Mouse (Mus musculus) lung, embryonic 16.5 days (tissue): ENCODE data around the gene Agfg2. TPM values are rescaled to one million over a fixed set of nuclear protein-coding genes. Genes with fewer than 3 reads are reported as not detected.

ENCODE experiments used
- ATAC-seq: fragments of 200-750 bp; cut with Nextera tagmentation; 2 replicates; pipeline ENCODE4 v1.8.0; 2017; ENCODE audit warnings: low read depth, mild to moderate bottlenecking, moderate library complexity
- H3K27ac ChIP-seq: fragments of 300-500 bp; sonication (generic); 2 replicates; pipeline ENCODE4 v1.5.1; 2014; ENCODE audit warnings: mild to moderate bottlenecking, control low read depth, low read length
- H3K27me3 ChIP-seq: fragments of 300-500 bp; sonication (generic); 2 replicates; pipeline ENCODE4 v1.6.1; 2014; ENCODE audit warnings: low read depth, low read length, mixed read lengths; ENCODE audit not compliant: control insufficient read depth, insufficient read depth
- H3K36me3 ChIP-seq: fragments of 300-500 bp; sonication (generic); 2 replicates; pipeline ENCODE4 v1.6.1; 2014; ENCODE audit warnings: low read length; ENCODE audit not compliant: control insufficient read depth, insufficient read depth
- H3K4me1 ChIP-seq: fragments of 300-500 bp; sonication (generic); replicated peaks from 2 replicates; pipeline ENCODE4 v1.6.1; 2014; ENCODE audit warnings: low read length, mixed read lengths; ENCODE audit not compliant: control insufficient read depth, insufficient read depth
- H3K4me2 ChIP-seq: fragments of 300-500 bp; sonication (generic); 2 replicates; pipeline ENCODE4 v1.6.1; 2014; ENCODE audit warnings: low read depth, low read length, control low read depth
- H3K4me3 ChIP-seq: fragments of 300-500 bp; sonication (generic); 2 replicates; pipeline ENCODE4 v1.5.1; 2014; ENCODE audit warnings: mild to moderate bottlenecking, low read length, control low read depth
- H3K9ac ChIP-seq: fragments of 300-500 bp; sonication (generic); 2 replicates; pipeline ENCODE4 v1.6.1; 2014; ENCODE audit warnings: low read length, control low read depth
- H3K9me3 ChIP-seq: fragments of 300-500 bp; sonication (generic); 2 replicates; pipeline ENCODE4 v1.6.1; 2016; ENCODE audit warnings: low read length; ENCODE audit not compliant: control insufficient read depth
- whole genome bisulfite sequencing: fragments of 180-500 bp; shearing (Covaris S2); extraction: QIAGEN DNeasy Blood & Tissue Kit; methylation state at CpG from one replicate; pipeline ENCODE4 v1.1.7; 2014; 5-methylcytosine and 5-hydroxymethylcytosine counted together
- polyA plus RNA-seq: library from polyadenylated mRNA; unstranded; fragments of >200 nt; fragmentation: Nextera tagmentation; extraction: Ambion mirVana; gene quantifications from 2 replicates; pipeline ENCODE4 v1.2.1, GENCODE M21; 2015

Agfg2 gene
- polyA plus RNA-seq, 1 experiment from 2014 or later, result 14.2 TPM

DNA sequence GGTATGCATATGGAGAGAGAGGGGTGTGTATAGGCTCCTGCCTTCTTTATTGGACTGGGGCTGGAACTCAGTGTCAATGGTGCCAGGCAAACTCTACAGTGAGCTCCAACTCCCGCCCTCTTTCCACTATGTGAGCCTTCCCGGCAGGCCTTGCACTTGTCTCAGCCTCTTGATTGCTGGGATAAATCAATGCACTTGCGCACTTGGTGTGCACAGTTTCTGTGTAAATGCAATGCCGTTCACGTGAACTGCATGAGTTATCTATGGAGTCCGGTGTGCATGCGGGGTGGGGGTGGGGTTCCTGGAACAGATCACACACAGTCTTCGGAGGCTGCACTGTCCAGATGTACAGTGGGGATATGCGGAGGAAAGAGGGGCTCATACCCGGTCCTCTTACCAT is 31.2 kb downstream of the Agfg2 start:
- H3K9ac ChIP-seq, result no peak overlapping the region
- H3K9me3 ChIP-seq, result no peaks in the 10 kb centered on the region
- 88% methylated on average over 10 of the region's 10 CpGs for WGBS
- peaks cover 11% of the 10 kb centered on the region for H3K4me1 ChIP-seq
- no peaks in the 10 kb centered on the region; the same call in 1 of the 2 replicates for H3K36me3 ChIP-seq
- no peak for ATAC-seq
- no peak overlapping the region for H3K27ac ChIP-seq
- no peaks in the 10 kb centered on the region for H3K27me3 ChIP-seq
- H3K4me3 ChIP-seq, result no peak overlapping the region
- H3K4me2 ChIP-seq, result no peak overlapping the region

DNA sequence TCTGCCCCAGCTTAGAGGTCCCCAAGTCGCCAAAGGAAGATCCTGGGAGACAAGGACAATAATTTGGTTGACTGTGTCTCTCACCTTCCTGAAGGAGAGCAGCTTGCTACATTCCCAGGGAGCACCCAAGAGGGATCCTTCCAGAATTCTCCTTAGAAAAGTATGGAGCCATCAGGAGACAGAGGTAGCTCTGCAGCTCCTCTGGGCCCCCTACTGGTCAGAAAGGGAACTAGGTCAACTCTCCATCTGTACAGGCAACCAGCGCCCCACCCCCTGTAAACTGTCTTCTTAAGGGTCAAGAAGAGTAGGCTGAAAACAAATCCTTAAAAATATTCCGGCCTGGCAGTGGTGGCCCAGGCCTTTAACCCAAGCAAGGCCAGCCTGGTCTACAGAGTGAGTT is 32.1 kb downstream of the Agfg2 start:
- ATAC-seq, result peak; percentile 61
- Histone ChIP-seq H3K9me3 (no peaks in the 10 kb centered on the region), H3K27ac (no peak overlapping the region), H3K27me3 (no peaks in the 10 kb centered on the region), H3K36me3 (no peaks in the 10 kb centered on the region), H3K4me3 (no peak overlapping the region), H3K4me1 (peaks cover 12% of the 10 kb centered on the region), H3K9ac (no peak overlapping the region), H3K4me2 (no peak overlapping the region)
- 21% methylated on average over 3 of the region's 3 CpGs for WGBS

DNA sequence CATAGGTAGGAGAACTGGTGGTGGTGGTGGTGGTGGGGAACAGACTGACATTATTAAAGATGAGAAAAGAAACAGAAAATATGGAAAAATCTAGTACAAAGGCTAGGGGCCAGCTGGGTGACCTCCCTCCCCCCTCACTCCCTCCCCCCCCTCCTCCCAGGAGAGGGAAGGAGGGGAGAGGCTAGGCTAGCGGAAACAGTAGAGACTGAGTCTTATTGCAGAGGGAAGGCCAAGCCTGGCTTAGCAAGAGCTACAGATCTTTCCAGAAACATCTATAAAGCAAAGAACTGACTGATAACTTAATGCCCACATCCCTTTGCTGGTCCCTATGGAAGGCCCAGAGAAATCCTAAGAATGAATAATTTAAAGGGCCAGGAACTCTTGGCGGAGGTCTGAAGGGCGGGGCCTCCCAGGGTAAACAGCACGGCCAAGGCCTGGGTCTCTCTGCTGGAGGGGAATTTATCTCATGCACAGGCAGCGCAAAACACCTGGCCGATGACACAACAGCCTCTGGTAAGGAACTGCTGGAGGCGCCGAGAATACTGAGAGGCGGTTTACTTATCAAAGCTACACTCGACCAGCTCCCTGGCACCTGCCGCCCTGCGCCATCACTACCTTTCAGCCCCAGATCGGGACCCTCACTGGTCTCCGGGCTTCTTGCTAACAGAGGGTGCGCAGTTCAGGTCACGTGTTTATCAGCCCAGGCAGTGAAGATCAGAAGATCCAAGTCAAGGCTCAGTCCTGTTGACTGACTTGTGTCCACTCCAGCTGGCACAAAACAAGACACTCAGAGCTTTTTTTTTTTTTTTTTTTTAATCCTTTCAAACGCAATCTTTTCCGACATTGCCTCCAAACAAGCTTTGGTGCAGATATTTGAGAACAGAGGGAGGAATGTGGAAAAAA is 34.6 kb downstream of the Agfg2 start:
- H3K4me1 ChIP-seq, result peaks cover 20% of the 10 kb centered on the region
- H3K36me3 ChIP-seq, result no peaks in the 10 kb centered on the region
- peaks cover 14% of the 10 kb centered on the region for H3K27me3 ChIP-seq
- no peak for ATAC-seq
- H3K9me3 ChIP-seq, result no peaks in the 10 kb centered on the region
- peak overlapping the region; percentile 34 for H3K4me2 ChIP-seq
- H3K4me3 ChIP-seq, result no peak overlapping the region
- WGBS, result 10% methylated on average over 17 of the region's 18 CpGs
- H3K9ac ChIP-seq, result no peak overlapping the region
- no peak overlapping the region for H3K27ac ChIP-seq

DNA sequence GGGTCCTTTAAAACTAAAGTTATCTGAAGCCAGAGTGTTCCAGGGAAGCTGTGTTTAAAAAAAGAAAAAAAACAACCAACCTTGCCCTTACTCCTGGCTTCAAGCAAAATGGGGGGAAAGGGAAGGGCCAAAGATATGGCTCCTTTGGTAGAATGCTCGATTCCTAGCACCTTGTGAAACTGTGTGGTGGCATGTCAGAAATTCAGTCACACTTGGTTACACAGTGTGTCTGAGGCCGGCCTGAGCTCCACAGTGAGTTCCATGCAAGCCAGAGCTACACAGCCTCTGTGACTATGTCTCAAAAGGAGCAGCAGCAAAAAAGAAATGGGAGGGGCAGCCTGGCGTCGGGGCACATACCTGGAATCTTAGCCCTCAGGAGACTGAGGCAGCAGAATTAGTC is 35.3 kb downstream of the Agfg2 start:
- Histone ChIP-seq H3K4me2 (no peak overlapping the region), H3K4me1 (peaks cover 20% of the 10 kb centered on the region), H3K9me3 (no peaks in the 10 kb centered on the region), H3K27me3 (peaks cover 19% of the 10 kb centered on the region), H3K27ac (no peak overlapping the region), H3K4me3 (no peak overlapping the region), H3K36me3 (no peaks in the 10 kb centered on the region), H3K9ac (no peak overlapping the region)
- no peak for ATAC-seq
- WGBS, result 25% methylated on average over 4 of the region's 4 CpGs

DNA sequence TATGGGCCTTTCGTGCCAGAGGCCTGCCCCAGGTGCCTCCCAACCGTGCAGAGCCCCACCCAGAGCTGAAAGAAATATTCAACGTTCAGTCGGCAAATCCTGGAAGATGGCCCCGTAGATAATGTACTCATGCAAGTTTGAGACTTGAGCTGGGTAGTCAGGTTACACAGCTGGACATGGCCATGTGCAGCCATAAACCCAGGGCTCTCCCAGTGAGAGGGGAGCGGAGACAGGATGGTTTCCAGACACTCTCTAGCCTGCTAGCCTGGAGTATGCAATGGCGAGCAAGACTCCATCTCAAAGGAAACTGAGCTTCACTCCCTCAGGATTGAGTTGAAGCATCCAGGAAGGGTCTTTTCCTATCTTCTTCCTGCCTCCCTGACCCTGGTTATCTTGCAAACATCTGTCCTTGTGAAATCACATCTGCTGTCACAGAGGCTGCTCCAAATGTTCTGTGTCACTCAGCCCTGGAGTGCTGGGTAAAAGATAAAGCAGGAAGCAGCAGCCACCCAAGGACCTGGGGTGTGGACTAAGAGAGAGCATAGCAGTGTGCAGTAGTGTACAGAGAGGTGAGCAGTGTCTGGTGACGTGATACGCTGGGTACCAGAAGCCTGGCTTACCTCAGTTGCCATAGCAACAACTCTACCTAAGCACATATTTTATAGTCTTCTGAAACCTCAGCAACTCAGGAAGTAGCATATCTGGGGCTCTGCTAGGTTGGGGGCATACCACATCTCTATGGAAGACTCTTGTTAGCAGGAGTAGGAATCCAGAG is 36.5 kb downstream of the Agfg2 start:
- Histone ChIP-seq H3K36me3 (no peaks in the 10 kb centered on the region), H3K9me3 (no peaks in the 10 kb centered on the region), H3K27me3 (peaks cover 23% of the 10 kb centered on the region), H3K4me3 (no peak overlapping the region), H3K4me2 (no peak overlapping the region), H3K9ac (no peak overlapping the region), H3K4me1 (peaks cover 20% of the 10 kb centered on the region), H3K27ac (no peak overlapping the region)
- 43% methylated on average over 9 of the region's 9 CpGs for WGBS
- ATAC-seq, result no peak

DNA sequence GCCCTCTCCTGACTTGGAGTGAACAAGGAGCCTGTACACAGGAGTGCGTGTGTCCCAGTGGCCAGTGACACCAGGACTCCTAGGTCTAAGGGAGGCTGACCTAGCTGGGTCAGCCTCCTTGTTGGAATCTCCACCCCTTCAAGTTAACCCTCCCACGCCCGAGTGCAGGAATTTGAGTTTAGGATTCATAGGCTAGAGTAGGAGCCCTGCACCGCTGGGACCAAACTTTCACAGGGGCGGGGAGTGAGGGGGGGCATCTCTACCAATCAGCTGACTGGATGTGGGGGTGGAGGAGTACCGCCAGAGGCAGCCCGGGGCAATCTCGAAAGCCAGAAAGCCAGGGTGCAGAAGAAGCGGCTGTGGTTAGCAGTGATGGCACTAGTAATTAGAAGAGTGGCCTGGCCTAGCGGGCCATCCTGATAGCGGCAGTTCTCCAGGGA is 38.9 kb downstream of the Agfg2 start, which contains the start of gene Irs3:
Irs3 (minus strand) TSS at position 63 of the 440 bp plus-strand sequence.
- Histone ChIP-seq H3K4me1 (peaks cover 20% of the 10 kb centered on the region), H3K36me3 (peaks cover 14% of the 10 kb centered on the region), H3K4me3 (peak within 1 kb of the TSS; percentile 38), H3K9me3 (no peaks in the 10 kb centered on the region), H3K4me2 (peak within 1 kb of the TSS; percentile 54), H3K9ac (peak within 1 kb of the TSS; percentile 48; the same call in 1 of the 2 replicates), H3K27me3 (peaks cover 23% of the 10 kb centered on the region), H3K27ac (no peak within 1 kb of the TSS)
- 26% methylated on average over 11 of the region's 11 CpGs for WGBS
- ATAC-seq, result no peak

DNA sequence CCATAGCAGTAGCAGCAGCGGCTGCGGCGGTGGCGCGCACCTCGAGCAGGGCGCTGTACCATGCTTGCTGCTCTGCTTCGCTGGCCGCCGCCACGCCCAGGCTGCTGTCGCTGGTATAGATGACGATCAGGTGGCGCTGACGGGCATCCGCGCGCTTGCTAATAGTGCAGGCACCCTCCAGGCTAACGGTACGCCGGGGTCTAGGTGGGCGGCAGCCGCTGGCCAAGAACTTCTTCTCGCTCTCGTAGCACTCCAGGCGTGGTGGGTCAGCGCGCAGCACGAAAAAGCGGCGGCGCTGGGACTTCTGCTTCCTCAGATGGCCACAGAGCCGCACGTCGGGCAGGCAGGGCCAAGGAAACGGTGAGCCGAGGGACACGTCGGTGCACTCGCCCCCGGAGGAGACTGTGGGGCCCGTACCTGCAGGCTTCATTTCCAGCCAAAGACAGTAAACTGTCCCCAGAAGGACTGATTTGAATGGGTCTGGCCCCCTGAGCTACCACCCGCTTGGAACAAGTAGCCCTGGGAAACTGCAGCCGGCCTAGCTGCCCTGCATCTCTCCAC is 39.4 kb downstream of the Agfg2 start:
- Histone ChIP-seq H3K9ac (peak overlapping the region; percentile 48; the same call in 1 of the 2 replicates), H3K27me3 (peaks cover 23% of the 10 kb centered on the region), H3K9me3 (no peaks in the 10 kb centered on the region), H3K4me1 (peaks cover 17% of the 10 kb centered on the region), H3K36me3 (peaks cover 19% of the 10 kb centered on the region), H3K4me3 (peak overlapping the region; percentile 38), H3K4me2 (peak overlapping the region; percentile 54), H3K27ac (no peak overlapping the region)
- WGBS, result 2% methylated on average over 44 of the region's 44 CpGs
- ATAC-seq, result no peak

DNA sequence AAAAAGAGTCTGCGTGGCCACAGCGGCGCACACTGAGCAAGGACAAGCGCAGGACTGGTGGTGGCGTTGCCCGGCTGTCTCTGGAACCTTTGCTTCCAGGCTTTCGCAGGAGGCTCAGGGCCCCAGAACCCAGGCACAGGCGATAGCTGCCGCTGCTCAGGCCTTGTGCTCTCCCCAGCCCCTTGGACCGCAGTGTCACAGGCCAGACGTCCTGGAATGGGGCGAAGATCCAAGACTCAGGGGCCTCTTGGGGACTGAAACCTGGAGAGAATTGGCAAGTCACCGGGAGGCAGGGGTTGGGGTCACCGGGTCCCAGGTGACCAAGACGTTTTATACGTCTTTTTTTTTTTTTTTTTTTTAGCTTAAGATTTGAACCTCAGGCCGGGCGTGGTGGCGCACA is 40.0 kb downstream of the Agfg2 start:
- Histone ChIP-seq H3K36me3 (peaks cover 21% of the 10 kb centered on the region), H3K4me3 (no peak overlapping the region), H3K27me3 (peaks cover 23% of the 10 kb centered on the region), H3K4me2 (no peak overlapping the region), H3K9ac (no peak overlapping the region), H3K27ac (no peak overlapping the region), H3K4me1 (peaks cover 11% of the 10 kb centered on the region), H3K9me3 (no peaks in the 10 kb centered on the region)
- no peak for ATAC-seq
- WGBS, result 43% methylated on average over 19 of the region's 19 CpGs

DNA sequence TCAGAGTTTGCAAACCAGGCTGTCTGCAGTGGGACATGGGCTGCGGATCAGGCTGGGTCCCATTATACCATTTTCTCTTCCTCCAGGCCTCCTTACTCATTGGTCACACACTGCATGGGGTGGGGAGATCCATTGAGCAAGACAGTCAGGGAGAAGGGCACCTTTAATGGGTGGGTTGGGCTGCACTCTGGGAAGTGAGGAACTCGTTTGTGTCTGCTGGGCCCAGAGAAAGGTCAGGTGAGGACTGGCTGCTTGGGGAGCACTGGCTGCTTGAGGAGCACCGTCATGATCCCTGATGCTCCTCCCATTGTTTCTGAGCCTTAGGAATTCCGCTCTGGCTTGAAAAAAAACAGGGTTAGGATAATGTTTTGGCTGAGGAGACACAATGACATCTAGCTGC is 41.6 kb downstream of the Agfg2 start:
- ATAC-seq, result no peak

More for the DNA sequence above, 41.6 kb downstream of the Agfg2 start:
- peaks cover 23% of the 10 kb centered on the region for H3K27me3 ChIP-seq
- no peak overlapping the region for H3K27ac ChIP-seq
- H3K9ac ChIP-seq, result no peak overlapping the region
- no peaks in the 10 kb centered on the region for H3K9me3 ChIP-seq
- H3K4me3 ChIP-seq, result no peak overlapping the region
- H3K4me1 ChIP-seq, result peaks cover 8% of the 10 kb centered on the region
- 39% methylated on average over 4 of the region's 4 CpGs for WGBS
- H3K4me2 ChIP-seq, result no peak overlapping the region
- H3K36me3 ChIP-seq, result peaks cover 33% of the 10 kb centered on the region
